Mouse (Mus musculus) heart, postnatal 36 days (tissue): ENCODE data around the gene Mturn. TPM values are rescaled to one million over a fixed set of nuclear protein-coding genes. Genes with fewer than 3 reads are reported as not detected.

ENCODE experiments used
- DNase-seq, 2 experiments: peaks; one replicate each; pipeline ENCODE4 v3.0.0; 2021 to 2022
- intact Hi-C: fragments of 180-260 bp; cut with DNase I; formaldehyde crosslinking; loops from one replicate; pipeline ENCODE4 v1.15.1; 2025
- total RNA-seq, 2 experiments: library from RNA; stranded (reverse); gene quantifications; 2 replicates each; pipeline ENCODE4 v1.2.3; 2021

The Mturn gene
- total RNA-seq, 2 experiments from 2014 or later, result 15.3 to 15.6 TPM

- no peak for DNase-seq
- intact Hi-C loops, result no loop called here
Measured at GRCm38 (mm10) chr6:54726309-54726708, 44.9 kb downstream of the Mturn start.

- intact Hi-C loops, result no loop called here
- no peak for DNase-seq
Measured at GRCm38 (mm10) chr6:54726796-54727195, 45.4 kb downstream of the Mturn start.

GRCm38 (mm10) chr6:54727416-54727815, 46.0 kb downstream of the Mturn start:
- intact Hi-C loops, result no loop called here
- DNase-seq, result no peak

- DNase-seq, result no peak
- intact Hi-C loops, result no loop called here
Measured at GRCm38 (mm10) chr6:54729451-54730105, 48.2 kb downstream of the Mturn start.

- DNase-seq, result no peak
- intact Hi-C loops, result no loop called here
Measured at GRCm38 (mm10) chr6:54731726-54732125, 50.3 kb downstream of the Mturn start.

- DNase-seq, result no peak
- intact Hi-C loops, result no loop called here
Measured at GRCm38 (mm10) chr6:54732721-54733120, 51.3 kb downstream of the Mturn start.

GRCm38 (mm10) chr6:54736126-54736525, 54.7 kb downstream of the Mturn start:
- DNase-seq, result no peak
- intact Hi-C loops, result no loop called here

- intact Hi-C loops, result no loop called here
- no peak for DNase-seq
Measured at GRCm38 (mm10) chr6:54737255-54737654, 55.8 kb downstream of the Mturn start.

- DNase-seq, result no peak
- intact Hi-C loops, result no loop called here
Measured at GRCm38 (mm10) chr6:54737684-54738083, 56.3 kb downstream of the Mturn start.

GRCm38 (mm10) chr6:54749056-54749455, 67.6 kb downstream of the Mturn start:
- intact Hi-C loops, result no loop called here
- DNase-seq, result no peak

- intact Hi-C loops, result no loop called here
Measured at GRCm38 (mm10) chr6:54751621-54752020, 70.2 kb downstream of the Mturn start.

GRCm38 (mm10) chr6:54752076-54752475, 70.7 kb downstream of the Mturn start:
- intact Hi-C loops, result no loop called here
- no peak for DNase-seq

More at GRCm38 (mm10) chr6:54751621-54752020, 70.2 kb downstream of the Mturn start:
- no peak for DNase-seq

Other genes with a start within 250 kb of the Mturn start
- gene Scrn1, start 115.1 kb upstream of the Mturn start, total RNA-seq, result 10 to 100 TPM; 10.3 to 13.0 TPM
- 1 to 10 TPM; 8.7 to 9.3 TPM for gene Plekha8, start 86.5 kb upstream of the Mturn start, total RNA-seq
- 1 to 10 TPM; 7.4 to 9.4 TPM for gene Fkbp14, start 84.3 kb upstream of the Mturn start, total RNA-seq
- 10 to 100 TPM; 16.1 to 18.1 TPM for gene Znrf2, start 135.3 kb downstream of the Mturn start, total RNA-seq